Mouse (Mus musculus) forebrain, embryonic 15.5 days (tissue): ENCODE data around the gene Pi16. TPM values are rescaled to one million over a fixed set of nuclear protein-coding genes. Genes with fewer than 3 reads are reported as not detected.
"Not testable (repeated sequence)": the region's sequence is repeated elsewhere in the genome, so short reads cannot be mapped to it uniquely, and the experiment has no call there.

Source experiments
- ATAC-seq: fragments of 200-750 bp; cut with Nextera tagmentation; replicated peaks from 2 replicates; pipeline ENCODE4 v1.8.0; 2017; ENCODE audit warnings: mild to moderate bottlenecking, moderate TSS enrichment, moderate library complexity
- H3K27ac ChIP-seq: fragments of 300-500 bp; sonication (generic); replicated peaks from 2 replicates; pipeline ENCODE4 v1.5.1; 2015; ENCODE audit warnings: mild to moderate bottlenecking, inconsistent platforms
- H3K27me3 ChIP-seq: fragments of 300-500 bp; sonication (generic); 2 replicates; pipeline ENCODE4 v1.6.1; 2015; ENCODE audit warnings: inconsistent platforms
- H3K36me3 ChIP-seq: fragments of 300-500 bp; sonication (generic); 2 replicates; pipeline ENCODE4 v1.6.1; 2015; ENCODE audit warnings: mild to moderate bottlenecking, inconsistent platforms
- H3K4me1 ChIP-seq: fragments of 300-500 bp; sonication (generic); 2 replicates; pipeline ENCODE4 v1.6.1; 2015; ENCODE audit warnings: inconsistent platforms
- H3K4me2 ChIP-seq: fragments of 300-500 bp; sonication (generic); replicated peaks from 2 replicates; pipeline ENCODE4 v1.6.1; 2015; ENCODE audit warnings: mild to moderate bottlenecking, inconsistent platforms
- H3K4me3 ChIP-seq: fragments of 300-500 bp; sonication (generic); 2 replicates; pipeline ENCODE4 v1.5.1; 2015; ENCODE audit warnings: mild to moderate bottlenecking, inconsistent platforms
- H3K9ac ChIP-seq: fragments of 300-500 bp; sonication (generic); replicated peaks from 2 replicates; pipeline ENCODE4 v1.6.1; 2015; ENCODE audit warnings: mild to moderate bottlenecking, inconsistent platforms
- H3K9me3 ChIP-seq: fragments of 300-500 bp; sonication (generic); 2 replicates; pipeline ENCODE4 v1.6.1; 2016; ENCODE audit warnings: inconsistent platforms
- whole genome bisulfite sequencing: fragments of 180-500 bp; shearing (Covaris S2); methylation state at CpG from one replicate; pipeline ENCODE4 v1.1.7; 2015; ENCODE audit warnings: mixed read lengths; 5-methylcytosine and 5-hydroxymethylcytosine counted together
- polyA plus RNA-seq: library from polyadenylated mRNA; unstranded; fragments of >200 nt; fragmentation: Nextera tagmentation; extraction: Ambion mirVana; gene quantifications from 2 replicates; pipeline ENCODE4 v1.2.1, GENCODE M21; 2015

Gene Pi16
- polyA plus RNA-seq, 1 experiment from 2014 or later: 1.8 TPM

DNA sequence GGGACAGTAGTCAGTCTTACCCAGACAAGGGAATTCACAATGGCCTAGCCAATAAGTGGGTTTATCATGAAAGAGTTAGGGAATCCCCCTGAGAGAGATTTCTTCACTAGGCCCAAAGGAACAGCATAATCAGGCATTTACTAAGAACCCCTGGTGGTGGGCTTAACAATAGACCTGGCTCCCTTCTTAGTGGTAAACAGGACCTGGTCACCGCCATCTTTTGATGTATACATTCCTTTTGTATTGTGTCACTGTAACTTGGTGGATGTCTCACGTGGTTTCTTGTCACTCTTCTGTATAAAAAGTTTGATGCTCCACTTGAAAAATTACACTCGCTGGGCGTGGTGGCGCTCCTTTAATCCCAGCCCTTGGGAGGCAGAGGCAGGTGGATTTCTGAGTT lies 33.6 kb downstream of the Pi16 start:
- 59% methylated on average over 5 of the region's 5 CpGs for WGBS
- H3K36me3 ChIP-seq, H3K27ac ChIP-seq, ATAC-seq, H3K4me3 ChIP-seq, H3K27me3 ChIP-seq, H3K9ac ChIP-seq, H3K4me2 ChIP-seq, H3K9me3 ChIP-seq: not testable (repeated sequence)
- H3K4me1 ChIP-seq: peaks cover 25% of the 10 kb centered on the region

- peak overlapping the region; percentile 90 for H3K27ac ChIP-seq
- H3K4me2 ChIP-seq: no peak overlapping the region; the same call in 1 of the 2 replicates
- H3K9me3 ChIP-seq: no peaks in the 10 kb centered on the region
- H3K27me3 ChIP-seq: no peaks in the 10 kb centered on the region
- WGBS: 14% methylated on average over 5 of the region's 5 CpGs
- peak; percentile 57 for ATAC-seq
- H3K4me3 ChIP-seq: no peak overlapping the region
- peak overlapping the region; percentile 20; the same call in 1 of the 2 replicates for H3K9ac ChIP-seq
- peaks cover 25% of the 10 kb centered on the region for H3K4me1 ChIP-seq
- H3K36me3 ChIP-seq: no peaks in the 10 kb centered on the region
These were observed 38.0 kb downstream of the Pi16 start for GRCm38 (mm10) chr17:29355461-29355840.

GRCm38 (mm10) chr17:29355841-29356478 lies 38.5 kb downstream of the Pi16 start:
- Histone ChIP-seq H3K36me3 (no peaks in the 10 kb centered on the region), H3K4me3 (peak overlapping the region; percentile 37), H3K9ac (peak overlapping the region; percentile 8), H3K4me1 (peaks cover 25% of the 10 kb centered on the region), H3K9me3 (no peaks in the 10 kb centered on the region), H3K27me3 (no peaks in the 10 kb centered on the region), H3K27ac (peak overlapping the region; percentile 90), H3K4me2 (peak overlapping the region; percentile 55)
- WGBS: 4% methylated on average over 17 of the region's 17 CpGs
- ATAC-seq: peak; percentile 36

DNA sequence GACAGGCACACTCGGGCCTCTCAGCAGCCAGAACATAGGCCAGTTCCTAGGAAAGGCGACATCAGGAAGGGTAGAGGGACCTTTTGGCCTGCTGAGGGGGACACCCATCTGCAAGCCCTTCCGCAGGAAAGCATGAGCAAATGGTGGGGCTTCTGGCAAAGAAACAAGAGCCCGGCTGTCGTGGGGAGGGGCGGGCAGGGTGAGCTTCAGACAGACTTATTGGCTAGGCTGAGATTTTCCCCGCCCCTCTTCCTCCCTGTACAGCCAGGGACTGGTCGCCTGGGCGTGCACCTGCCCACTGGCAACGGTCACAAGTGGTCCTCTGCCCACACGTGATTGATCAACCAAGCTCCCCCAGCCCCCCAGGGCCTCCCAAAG lies 39.0 kb downstream of the Pi16 start:
- Histone ChIP-seq H3K27ac (peak overlapping the region; percentile 90), H3K9me3 (no peaks in the 10 kb centered on the region), H3K4me3 (peak overlapping the region; percentile 37), H3K4me1 (peaks cover 25% of the 10 kb centered on the region), H3K27me3 (no peaks in the 10 kb centered on the region), H3K9ac (peak overlapping the region; percentile 8), H3K4me2 (peak overlapping the region; percentile 55), H3K36me3 (no peaks in the 10 kb centered on the region)
- 0% methylated on average over 11 of the region's 11 CpGs for WGBS
- peak; percentile 94 for ATAC-seq

GRCm38 (mm10) chr17:29356882-29357281 lies 39.4 kb downstream of the Pi16 start:
- WGBS: 1% methylated on average over 9 of the region's 9 CpGs
- Histone ChIP-seq H3K27ac (peak overlapping the region; percentile 90), H3K27me3 (no peaks in the 10 kb centered on the region), H3K4me1 (peaks cover 25% of the 10 kb centered on the region), H3K4me2 (peak overlapping the region; percentile 55), H3K9ac (peak overlapping the region; percentile 8), H3K4me3 (peak overlapping the region; percentile 37), H3K9me3 (no peaks in the 10 kb centered on the region), H3K36me3 (no peaks in the 10 kb centered on the region)
- no peak; the same call in 1 of the 2 replicates for ATAC-seq

GRCm38 (mm10) chr17:29358928-29359327 lies 41.4 kb downstream of the Pi16 start:
- no peak overlapping the region for H3K4me3 ChIP-seq
- H3K27me3 ChIP-seq: no peaks in the 10 kb centered on the region
- 38% methylated on average over 3 of the region's 3 CpGs for WGBS
- no peak overlapping the region for H3K27ac ChIP-seq
- no peaks in the 10 kb centered on the region for H3K9me3 ChIP-seq
- H3K4me2 ChIP-seq: no peak overlapping the region
- H3K4me1 ChIP-seq: peaks cover 25% of the 10 kb centered on the region
- H3K9ac ChIP-seq: no peak overlapping the region
- H3K36me3 ChIP-seq: no peaks in the 10 kb centered on the region
- no peak for ATAC-seq

GRCm38 (mm10) chr17:29360761-29361221 lies 43.3 kb downstream of the Pi16 start, which contains the start of gene Fgd2:
Gene Fgd2 (plus strand): TSS chr17:29360914.
- H3K4me3 ChIP-seq: no peak within 1 kb of the TSS

DNA sequence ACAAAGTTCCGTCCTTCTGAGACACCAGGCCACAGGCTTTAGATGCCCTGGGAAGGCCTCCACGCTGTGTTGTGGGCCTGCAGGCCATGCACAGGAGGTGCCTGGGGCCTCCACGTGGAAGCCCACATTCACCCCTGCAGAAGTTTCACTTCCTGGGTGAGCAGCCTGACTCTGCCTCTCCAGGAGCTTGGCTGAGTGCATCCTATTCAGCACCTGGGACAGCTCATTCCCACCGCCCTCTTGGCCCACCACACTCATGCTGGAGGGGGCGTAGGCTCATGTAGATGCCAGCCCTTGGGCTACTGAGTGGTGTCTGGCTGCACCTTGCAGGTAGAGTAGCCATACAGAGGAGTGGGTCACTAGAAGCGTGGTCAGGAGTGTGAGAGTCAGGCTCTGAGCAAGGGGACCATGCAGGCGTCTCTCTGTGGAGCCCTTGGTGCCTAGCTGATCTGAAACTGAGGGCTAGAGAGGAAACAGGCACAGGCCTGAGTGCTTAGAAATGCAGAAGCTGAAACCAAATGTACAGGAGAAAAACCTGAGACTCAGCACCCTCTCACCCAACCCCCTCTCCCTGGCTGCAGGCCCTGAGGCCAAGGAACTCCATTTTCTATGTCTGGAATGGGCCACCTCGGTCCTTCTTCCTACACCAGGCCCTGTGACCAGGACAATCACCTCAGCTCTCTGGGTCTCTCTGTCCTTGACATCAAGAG lies 44.7 kb downstream of the Pi16 start:
- WGBS: 62% methylated on average over 8 of the region's 8 CpGs
- Histone ChIP-seq H3K4me2 (no peak overlapping the region), H3K9ac (no peak overlapping the region), H3K4me1 (peaks cover 2% of the 10 kb centered on the region), H3K4me3 (no peak overlapping the region), H3K27ac (no peak overlapping the region), H3K27me3 (no peaks in the 10 kb centered on the region), H3K36me3 (no peaks in the 10 kb centered on the region), H3K9me3 (no peaks in the 10 kb centered on the region)
- ATAC-seq: no peak

More at GRCm38 (mm10) chr17:29360761-29361221, 43.3 kb downstream of the Pi16 start, which contains the start of gene Fgd2:
- H3K27me3 ChIP-seq: no peaks in the 10 kb centered on the region
- peaks cover 16% of the 10 kb centered on the region for H3K4me1 ChIP-seq
- H3K4me2 ChIP-seq: no peak within 1 kb of the TSS
- no peak within 1 kb of the TSS for H3K27ac ChIP-seq
- H3K9me3 ChIP-seq: no peaks in the 10 kb centered on the region
- H3K9ac ChIP-seq: no peak within 1 kb of the TSS
- no peak for ATAC-seq
- 28% methylated on average over 5 of the region's 5 CpGs for WGBS
- no peaks in the 10 kb centered on the region for H3K36me3 ChIP-seq

- no peaks in the 10 kb centered on the region for H3K27me3 ChIP-seq
- no peak overlapping the region for H3K9ac ChIP-seq
- H3K36me3 ChIP-seq: no peaks in the 10 kb centered on the region
- no peaks in the 10 kb centered on the region for H3K4me1 ChIP-seq
- no peak overlapping the region for H3K4me2 ChIP-seq
- H3K4me3 ChIP-seq: no peak overlapping the region
- H3K9me3 ChIP-seq: no peaks in the 10 kb centered on the region
- ATAC-seq: no peak
- no peak overlapping the region for H3K27ac ChIP-seq
- WGBS: 90% methylated on average over 8 of the region's 8 CpGs
These were observed 45.6 kb downstream of the Pi16 start for GRCm38 (mm10) chr17:29363109-29363508.

DNA sequence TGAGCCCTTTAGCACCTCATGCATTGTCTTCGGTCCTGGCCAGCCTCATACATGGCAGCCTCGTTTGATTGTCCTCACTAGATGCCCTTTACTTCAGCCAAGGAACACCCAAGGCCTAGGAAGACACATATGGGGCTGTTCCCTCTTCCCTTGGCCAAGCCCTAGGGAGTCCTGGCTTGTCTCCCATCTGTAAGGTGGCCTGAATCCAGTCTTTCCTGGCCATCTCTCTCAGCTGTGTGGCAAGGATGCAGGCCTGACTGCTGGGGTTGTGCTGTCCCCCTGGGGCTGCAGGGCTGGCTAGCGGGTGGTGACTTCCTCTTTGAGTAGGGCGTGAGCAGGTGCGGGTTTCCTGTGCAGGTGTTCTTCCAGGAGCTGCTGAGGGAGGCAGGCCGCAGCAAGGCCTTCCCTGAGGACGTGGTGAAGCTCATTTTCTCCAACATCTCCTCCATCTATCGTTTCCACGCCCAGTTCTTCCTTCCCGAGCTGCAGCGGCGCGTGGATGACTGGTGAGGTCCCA lies 47.7 kb downstream of the Pi16 start:
- no peaks in the 10 kb centered on the region for H3K9me3 ChIP-seq
- ATAC-seq: no peak
- no peak overlapping the region for H3K4me2 ChIP-seq
- no peaks in the 10 kb centered on the region for H3K4me1 ChIP-seq
- no peaks in the 10 kb centered on the region for H3K36me3 ChIP-seq
- 91% methylated on average over 13 of the region's 13 CpGs for WGBS
- H3K27ac ChIP-seq: no peak overlapping the region
- no peak overlapping the region for H3K4me3 ChIP-seq
- no peak overlapping the region for H3K9ac ChIP-seq
- H3K27me3 ChIP-seq: no peaks in the 10 kb centered on the region

DNA sequence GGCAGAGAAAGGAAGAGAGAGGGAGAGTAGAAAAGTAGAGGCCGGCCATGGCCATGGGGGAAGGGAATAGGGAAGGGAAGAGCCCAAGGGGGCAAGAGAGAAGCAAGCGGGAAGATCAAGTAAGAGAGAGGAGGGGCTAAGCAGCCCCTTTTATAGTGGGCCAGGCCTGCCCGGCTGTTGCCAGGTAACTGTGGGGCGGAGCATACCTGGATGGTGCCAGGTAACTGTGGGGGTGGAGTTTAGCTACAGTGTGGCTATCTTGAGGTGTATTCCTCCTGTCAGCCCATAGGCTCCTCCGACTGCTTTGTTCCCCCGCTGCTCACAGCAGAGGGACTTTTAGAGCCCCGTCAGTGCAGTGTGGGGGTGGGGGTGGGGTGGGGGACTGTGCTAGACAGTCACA lies 51.2 kb downstream of the Pi16 start:
- 0 out of 2 replicates have a peak, but pooled peaks have one; percentile 21 for ATAC-seq

GRCm38 (mm10) chr17:29370984-29371723 lies 53.7 kb downstream of the Pi16 start:
- Histone ChIP-seq H3K9me3 (no peaks in the 10 kb centered on the region), H3K27me3 (no peaks in the 10 kb centered on the region), H3K36me3 (no peaks in the 10 kb centered on the region), H3K27ac (0 out of 2 replicates have a peak overlapping the region, but pooled peaks have one; percentile 34), H3K4me3 (no peak overlapping the region), H3K9ac (no peak overlapping the region), H3K4me2 (no peak overlapping the region), H3K4me1 (no peaks in the 10 kb centered on the region)
- ATAC-seq: peak; percentile 65
- WGBS: 8% methylated on average over 5 of the region's 5 CpGs

More for the DNA sequence above, 51.2 kb downstream of the Pi16 start:
- Histone ChIP-seq H3K4me2 (no peak overlapping the region), H3K27ac (no peak overlapping the region), H3K27me3 (no peaks in the 10 kb centered on the region), H3K9me3 (no peaks in the 10 kb centered on the region), H3K36me3 (no peaks in the 10 kb centered on the region), H3K9ac (no peak overlapping the region), H3K4me3 (no peak overlapping the region), H3K4me1 (no peaks in the 10 kb centered on the region)
- 23% methylated on average over 7 of the region's 7 CpGs for WGBS
